Comparison of ENCODE assay signal across 12 mouse cellular contexts in genomic region chr9:45693424-45694237, GRCm38 (mm10).
DNase-seq lines count a peak whose midpoint lies in the region; ATAC-seq and TF ChIP-seq lines count a peak whose summit lies in the region.
"Had no signal": no experiment of that assay in that cellular context is flagged by ENCODE, and none has a peak within 500 bp of the region (broad histone marks: within the 10 kb centered on the region; RNA-seq: fewer than 3 reads in every experiment).

No protein-coding gene starts in this region.

- H3K4me3 ChIP-seq in embryonic facial prominence, embryonic 11.5 days (ENCODE audit: low read depth, low read length), result no peak overlapping the region
- no peak overlapping the region for H3K4me3 ChIP-seq in embryonic facial prominence, embryonic 10.5 days
- no peak overlapping the region for H3K4me3 ChIP-seq in bone marrow, adult 2 months (replicated peaks; ENCODE audit: control insufficient read depth, low read depth, low read length)
- H3K4me3 ChIP-seq in midbrain, embryonic 11.5 days (ENCODE audit: low read depth, low read length), result no peak overlapping the region

- DNase-seq in embryonic facial prominence, embryonic 11.5 days (ENCODE audit: low spot score), result peak; percentile 23
- DNase-seq in embryonic facial prominence, embryonic 10.5 days (ENCODE audit: low spot score), result no peak
- peak; percentile 79 for DNase-seq in midbrain, embryonic 11.5 days (ENCODE audit: low spot score, missing footprints)
- DNase-seq in urinary bladder, adult 2 months (ENCODE audit: low spot score), result no peak
- no peak for DNase-seq in frontal cortex, postnatal 36 days (ENCODE audit: low spot score in 2 of 2)
- DNase-seq: B cell, adult 2 months; heart, adult 18-20 months had no signal

- no peaks in the 10 kb centered on the region for H3K27me3 ChIP-seq in embryonic facial prominence, embryonic 11.5 days (ENCODE audit: control insufficient read depth, insufficient read depth, low read length)
- H3K27me3 ChIP-seq in embryonic facial prominence, embryonic 10.5 days (replicated peaks; ENCODE audit: low read depth, poor library complexity, severe bottlenecking), result 0 out of 2 replicates have a peak, but pooled peaks cover 4% of the 10 kb centered on the region
- no peaks in the 10 kb centered on the region for H3K27me3 ChIP-seq in midbrain, embryonic 11.5 days (ENCODE audit: control insufficient read depth, insufficient read depth, low read length)

- H3K4me2 ChIP-seq in embryonic facial prominence, embryonic 11.5 days (ENCODE audit: low read depth, low read length), result no peak overlapping the region
- H3K4me2 ChIP-seq in midbrain, embryonic 11.5 days, result no peak overlapping the region; the same call in 1 of the 2 replicates

- no peaks in the 10 kb centered on the region for H3K4me1 ChIP-seq in embryonic facial prominence, embryonic 11.5 days (ENCODE audit: control insufficient read depth, insufficient read depth, low read length)
- peaks cover 18% of the 10 kb centered on the region for H3K4me1 ChIP-seq in embryonic facial prominence, embryonic 10.5 days
- peaks cover 7% of the 10 kb centered on the region; the same call in 1 of the 2 replicates for H3K4me1 ChIP-seq in bone marrow, adult 2 months (ENCODE audit: control insufficient read depth, insufficient read depth, low read length)
- peaks cover 15% of the 10 kb centered on the region for H3K4me1 ChIP-seq in midbrain, embryonic 11.5 days (ENCODE audit: control insufficient read depth, insufficient read depth, low read length)

- TF ChIP-seq POLR2A in bone marrow, adult 2 months (IDR thresholded peaks at IDR 0.05; ENCODE audit: borderline replicate concordance, control insufficient read depth, low read depth, low read length), result no peak

- peak; percentile 47; the same call in 1 of the 2 replicates for ATAC-seq in embryonic facial prominence, embryonic 11.5 days (replicated peaks; ENCODE audit: insufficient number of reproducible peaks, low FRiP score, low TSS enrichment, low read depth)
- peak; percentile 17 to 26; a peak in 1 of 4 replicates for ATAC-seq in hematopoietic stem cell, adult 5-6 weeks (replicated peaks in 1 of 2; ENCODE audit: insufficient read depth in 1 of 2, low FRiP score in 2 of 2, low TSS enrichment in 1 of 2, low read depth in 1 of 2, poor library complexity in 2 of 2, severe bottlenecking in 2 of 2)
- ATAC-seq in midbrain, embryonic 11.5 days (ENCODE audit: low FRiP score), result peak; percentile 57; the same call in 1 of the 2 replicates
- ATAC-seq in erythroid progenitor cell, adult 5-6 weeks (replicated peaks; ENCODE audit: low FRiP score, poor library complexity, severe bottlenecking), result no peak
- ATAC-seq: intestine, postnatal 0 days had no signal

- no peaks in the 10 kb centered on the region for H3K9me3 ChIP-seq in embryonic facial prominence, embryonic 11.5 days (replicated peaks; ENCODE audit: control insufficient read depth, low read length)
- H3K9me3 ChIP-seq in embryonic facial prominence, embryonic 10.5 days, result no peaks in the 10 kb centered on the region
- no peaks in the 10 kb centered on the region for H3K9me3 ChIP-seq in midbrain, embryonic 11.5 days (ENCODE audit: control insufficient read depth, low read length)

- no peak overlapping the region for H3K27ac ChIP-seq in embryonic facial prominence, embryonic 11.5 days (replicated peaks; ENCODE audit: low read depth, low read length)
- no peak overlapping the region for H3K27ac ChIP-seq in embryonic facial prominence, embryonic 10.5 days (replicated peaks)
- peak overlapping the region; percentile 26; the same call in 1 of the 2 replicates for H3K27ac ChIP-seq in bone marrow, adult 2 months (ENCODE audit: control insufficient read depth, insufficient read depth, low read depth, low read length, poor library complexity)
- H3K27ac ChIP-seq in midbrain, embryonic 11.5 days (ENCODE audit: low read depth, low read length), result no peak overlapping the region
- H3K27ac ChIP-seq: liver, embryonic 14.5 days had no signal

- TF ChIP-seq CTCF in bone marrow, adult 2 months (IDR thresholded peaks at IDR 0.05; ENCODE audit: control insufficient read depth, insufficient read depth, low read length), result no peak

- no peaks in the 10 kb centered on the region for H3K36me3 ChIP-seq in embryonic facial prominence, embryonic 11.5 days (replicated peaks; ENCODE audit: control insufficient read depth, insufficient read depth, low read depth, low read length)
- no peaks in the 10 kb centered on the region for H3K36me3 ChIP-seq in embryonic facial prominence, embryonic 10.5 days (replicated peaks)
- H3K36me3 ChIP-seq in midbrain, embryonic 11.5 days (ENCODE audit: control insufficient read depth, insufficient read depth, low read length), result no peaks in the 10 kb centered on the region

- no peak overlapping the region for H3K9ac ChIP-seq in embryonic facial prominence, embryonic 11.5 days (replicated peaks; ENCODE audit: low read length)
- H3K9ac ChIP-seq in midbrain, embryonic 11.5 days (ENCODE audit: low read length), result no peak overlapping the region
- H3K9ac ChIP-seq: liver, embryonic 14.5 days had no signal

- WGBS in embryonic facial prominence, embryonic 11.5 days, result 52% methylated on average over 10 of the region's 10 CpGs
- WGBS in embryonic facial prominence, embryonic 10.5 days, result 54% methylated on average over 10 of the region's 10 CpGs
- 8% methylated on average over 10 of the region's 10 CpGs for WGBS in bone marrow, adult 2 months
- 44% methylated on average over 10 of the region's 10 CpGs for WGBS in midbrain, embryonic 11.5 days

Comparison
In these comparisons a context has a peak if more than half of its experiments do, and no peak if none do; other contexts are left out.
1. DNase-seq: peak in embryonic facial prominence, embryonic 11.5 days (single experiment) and midbrain, embryonic 11.5 days (single experiment); none in embryonic facial prominence, embryonic 10.5 days (single experiment), urinary bladder, adult 2 months (single experiment) and frontal cortex, postnatal 36 days (0 of 2).